Mouse (Mus musculus) embryonic facial prominence, embryonic 11.5 days (tissue): ENCODE measurements around the gene Usp30. TPM values are rescaled to one million over a fixed set of nuclear protein-coding genes. Genes with fewer than 3 reads are reported as not detected.

Experiments used
- ATAC-seq: fragments of 200-750 bp; cut with Nextera tagmentation; replicated peaks from 2 replicates; pipeline ENCODE4 v1.8.0; 2017; ENCODE audit warnings: low read depth; ENCODE audit not compliant: insufficient number of reproducible peaks, low FRiP score, low TSS enrichment
- DNase-seq: peaks from one replicate; pipeline ENCODE4 v3.0.0-alpha.2; 2015; ENCODE audit warnings: low spot score
- H3K27ac ChIP-seq: fragments of 300-500 bp; sonication (generic); replicated peaks from 2 replicates; pipeline ENCODE4 v1.5.1; 2014; ENCODE audit warnings: mild to moderate bottlenecking, low read depth, low read length, control low read depth
- H3K27me3 ChIP-seq: fragments of 300-500 bp; sonication (generic); 2 replicates; pipeline ENCODE4 v1.6.1; 2014; ENCODE audit warnings: mild to moderate bottlenecking, low read length, moderate library complexity, mixed read lengths; ENCODE audit not compliant: control insufficient read depth, insufficient read depth
- H3K36me3 ChIP-seq: fragments of 300-500 bp; sonication (generic); replicated peaks from 2 replicates; pipeline ENCODE4 v1.6.1; 2014; ENCODE audit warnings: low read depth, mild to moderate bottlenecking, low read length, moderate library complexity, mixed read lengths; ENCODE audit not compliant: control insufficient read depth, insufficient read depth
- H3K4me1 ChIP-seq: fragments of 300-500 bp; sonication (generic); 2 replicates; pipeline ENCODE4 v1.6.1; 2014; ENCODE audit warnings: low read length, mixed read lengths; ENCODE audit not compliant: control insufficient read depth, insufficient read depth
- H3K4me2 ChIP-seq: fragments of 300-500 bp; sonication (generic); 2 replicates; pipeline ENCODE4 v1.6.1; 2014; ENCODE audit warnings: low read depth, mild to moderate bottlenecking, control low read depth, low read length, moderate library complexity
- H3K4me3 ChIP-seq: fragments of 300-500 bp; sonication (generic); 2 replicates; pipeline ENCODE4 v1.5.1; 2014; ENCODE audit warnings: low read depth, low read length, control low read depth
- H3K9ac ChIP-seq: fragments of 300-500 bp; sonication (generic); replicated peaks from 2 replicates; pipeline ENCODE4 v1.6.1; 2014; ENCODE audit warnings: mild to moderate bottlenecking, control low read depth, low read length
- H3K9me3 ChIP-seq: fragments of 300-500 bp; sonication (generic); replicated peaks from 2 replicates; pipeline ENCODE4 v1.6.1; 2016; ENCODE audit warnings: mild to moderate bottlenecking, low read length, inconsistent platforms, mixed read lengths; ENCODE audit not compliant: control insufficient read depth
- WGBS: fragments of 180-500 bp; shearing (Covaris S2); extraction: QIAGEN DNeasy Blood & Tissue Kit; methylation state at CpG from one replicate; pipeline ENCODE4 v1.1.7; 2014; 5-methylcytosine and 5-hydroxymethylcytosine counted together
- polyA plus RNA-seq: library from polyadenylated mRNA; unstranded; fragments of >200 nt; fragmentation: Nextera tagmentation; extraction: Ambion mirVana; gene quantifications from 2 replicates; pipeline ENCODE4 v1.2.1, GENCODE M21; 2014

Usp30 gene
- polyA plus RNA-seq, 1 experiment from 2014 or later: 10.0 TPM

DNA sequence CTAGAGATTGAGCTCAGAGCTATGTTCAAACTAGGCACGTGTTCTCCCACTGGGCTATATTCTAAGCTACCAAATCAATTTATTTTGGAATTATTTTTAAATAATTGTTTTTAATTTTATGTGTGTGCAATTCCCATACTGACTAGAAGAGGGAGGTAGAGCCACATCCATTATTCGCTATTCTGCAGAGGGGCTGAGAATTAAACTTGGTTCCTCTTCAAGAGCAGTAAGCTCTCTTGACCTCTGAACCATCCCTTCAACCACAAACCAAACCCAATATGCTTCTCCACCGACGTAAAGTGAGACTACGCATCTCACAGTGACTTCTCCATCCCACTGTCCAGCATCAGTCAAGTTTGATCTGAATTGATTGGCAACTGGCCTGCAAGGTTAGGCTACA, 18.1 kb upstream of the Usp30 start:
- H3K4me1 ChIP-seq: no peaks in the 10 kb centered on the region
- no peak overlapping the region for H3K9ac ChIP-seq
- no peaks in the 10 kb centered on the region for H3K27me3 ChIP-seq
- H3K4me3 ChIP-seq: no peak overlapping the region
- ATAC-seq (no peak), DNase-seq (no peak)
- H3K9me3 ChIP-seq: no peaks in the 10 kb centered on the region
- no peak overlapping the region for H3K4me2 ChIP-seq
- no peak overlapping the region for H3K27ac ChIP-seq
- 76% methylated on average over 5 of the region's 5 CpGs for WGBS
- no peaks in the 10 kb centered on the region for H3K36me3 ChIP-seq

GRCm38 (mm10) chr5:114048731-114049308, 16.4 kb upstream of the Usp30 start:
- no peak for DNase-seq
- H3K27me3 ChIP-seq: no peaks in the 10 kb centered on the region
- WGBS: 60% methylated on average over 12 of the region's 12 CpGs
- H3K9me3 ChIP-seq: no peaks in the 10 kb centered on the region
- no peaks in the 10 kb centered on the region for H3K4me1 ChIP-seq
- H3K4me2 ChIP-seq: no peak overlapping the region
- ATAC-seq: no peak
- no peak overlapping the region for H3K9ac ChIP-seq
- no peak overlapping the region for H3K27ac ChIP-seq
- no peaks in the 10 kb centered on the region for H3K36me3 ChIP-seq
- H3K4me3 ChIP-seq: no peak overlapping the region

GRCm38 (mm10) chr5:114052246-114052761, 13.0 kb upstream of the Usp30 start:
- Histone ChIP-seq H3K27ac (no peak overlapping the region), H3K4me1 (no peaks in the 10 kb centered on the region), H3K27me3 (no peaks in the 10 kb centered on the region), H3K9me3 (no peaks in the 10 kb centered on the region), H3K36me3 (no peaks in the 10 kb centered on the region), H3K4me2 (peak overlapping the region; percentile 19; the same call in 1 of the 2 replicates), H3K4me3 (no peak overlapping the region), H3K9ac (no peak overlapping the region; the same call in 1 of the 2 replicates)
- WGBS: 39% methylated on average over 9 of the region's 9 CpGs
- ATAC-seq (no peak), DNase-seq (peak; percentile 68)

DNA sequence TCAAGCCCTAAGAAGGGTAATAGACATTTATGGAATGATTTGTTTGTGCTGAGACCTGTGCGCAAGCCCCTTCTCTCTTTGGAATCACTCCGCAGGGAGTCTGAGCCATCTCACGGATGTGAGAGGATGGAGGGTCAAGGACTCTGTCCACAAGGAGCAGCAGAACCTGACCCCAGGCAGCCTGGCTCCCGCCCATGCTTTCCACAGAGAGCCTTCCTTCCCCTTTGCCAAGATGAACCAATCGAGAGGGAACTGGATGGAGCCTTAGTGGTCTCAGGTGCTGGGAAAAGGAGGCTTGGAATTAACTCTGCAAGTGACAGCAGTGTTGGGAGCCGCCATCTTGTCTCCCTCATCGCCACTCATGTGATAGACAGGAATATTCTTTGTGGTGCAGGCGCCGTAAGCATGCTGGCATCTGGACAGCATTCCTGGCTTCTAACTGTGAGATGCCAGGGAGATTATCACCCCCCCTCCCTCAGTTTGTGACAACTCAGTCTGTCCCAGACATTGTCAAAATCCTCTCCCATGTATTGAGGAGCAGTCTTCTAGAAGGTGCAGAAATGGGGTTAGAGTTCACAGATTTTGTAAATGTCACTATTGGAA, 8.0 kb upstream of the Usp30 start:
- WGBS: 85% methylated on average over 9 of the region's 9 CpGs
- H3K27me3 ChIP-seq: no peaks in the 10 kb centered on the region
- no peak overlapping the region for H3K4me3 ChIP-seq
- H3K4me1 ChIP-seq: no peaks in the 10 kb centered on the region
- ATAC-seq (no peak), DNase-seq (no peak)
- no peaks in the 10 kb centered on the region for H3K36me3 ChIP-seq
- H3K4me2 ChIP-seq: no peak overlapping the region
- H3K27ac ChIP-seq: no peak overlapping the region
- no peaks in the 10 kb centered on the region for H3K9me3 ChIP-seq
- no peak overlapping the region for H3K9ac ChIP-seq

GRCm38 (mm10) chr5:114061675-114062074, 3.6 kb upstream of the Usp30 start:
- Histone ChIP-seq H3K4me2 (no peak overlapping the region), H3K9me3 (no peaks in the 10 kb centered on the region), H3K9ac (no peak overlapping the region), H3K36me3 (no peaks in the 10 kb centered on the region), H3K27ac (no peak overlapping the region), H3K4me3 (no peak overlapping the region), H3K27me3 (no peaks in the 10 kb centered on the region), H3K4me1 (no peaks in the 10 kb centered on the region)
- DNase-seq (no peak), ATAC-seq (no peak)
- 52% methylated on average over 7 of the region's 7 CpGs for WGBS

- Histone ChIP-seq H3K27me3 (no peaks in the 10 kb centered on the region), H3K9me3 (no peaks in the 10 kb centered on the region), H3K4me3 (no peak overlapping the region), H3K9ac (no peak overlapping the region), H3K27ac (no peak overlapping the region), H3K4me1 (no peaks in the 10 kb centered on the region), H3K4me2 (no peak overlapping the region), H3K36me3 (no peaks in the 10 kb centered on the region)
- WGBS: 67% methylated on average over 4 of the region's 4 CpGs
- no peak for ATAC-seq
- DNase-seq: no peak
Measured at GRCm38 (mm10) chr5:114063958-114064357, 1.3 kb upstream of the Usp30 start.

DNA sequence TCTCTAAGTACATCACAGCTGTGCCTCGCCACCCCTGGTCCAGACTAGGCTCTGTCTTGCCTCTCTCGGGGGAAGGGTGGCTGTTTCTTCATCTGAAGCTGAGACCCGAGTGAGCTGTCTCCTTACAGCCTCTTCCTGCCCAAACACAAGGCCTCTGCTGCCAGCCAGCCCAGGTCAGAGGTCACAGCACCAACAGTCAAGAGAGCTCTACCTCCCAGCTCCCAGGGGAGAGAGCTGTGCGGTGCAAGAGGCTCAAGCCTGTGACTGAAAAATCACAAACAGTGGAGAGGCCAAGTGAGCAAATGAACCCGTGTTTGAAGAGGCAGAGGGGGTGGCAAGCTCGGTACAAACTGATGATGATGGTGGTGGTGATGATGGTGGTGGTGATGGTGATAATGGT, 1.3 kb downstream of the Usp30 start:
- Histone ChIP-seq H3K27ac (no peak overlapping the region), H3K4me2 (no peak overlapping the region), H3K9ac (no peak overlapping the region), H3K4me3 (no peak overlapping the region), H3K27me3 (no peaks in the 10 kb centered on the region), H3K36me3 (no peaks in the 10 kb centered on the region), H3K9me3 (no peaks in the 10 kb centered on the region), H3K4me1 (no peaks in the 10 kb centered on the region)
- 37% methylated on average over 6 of the region's 6 CpGs for WGBS
- ATAC-seq (no peak), DNase-seq (no peak)

- H3K4me2 ChIP-seq: no peak overlapping the region
- ATAC-seq (no peak), DNase-seq (no peak)
- no peak overlapping the region for H3K27ac ChIP-seq
- 83% methylated on average over 9 of the region's 9 CpGs for WGBS
- no peaks in the 10 kb centered on the region for H3K36me3 ChIP-seq
- H3K9me3 ChIP-seq: no peaks in the 10 kb centered on the region
- H3K9ac ChIP-seq: no peak overlapping the region
- no peak overlapping the region for H3K4me3 ChIP-seq
- no peaks in the 10 kb centered on the region for H3K27me3 ChIP-seq
- no peaks in the 10 kb centered on the region for H3K4me1 ChIP-seq
Measured at GRCm38 (mm10) chr5:114067543-114067942, 2.3 kb downstream of the Usp30 start.
